8 mouse cellular contexts compared by ENCODE assay signal in the genomic region with DNA sequence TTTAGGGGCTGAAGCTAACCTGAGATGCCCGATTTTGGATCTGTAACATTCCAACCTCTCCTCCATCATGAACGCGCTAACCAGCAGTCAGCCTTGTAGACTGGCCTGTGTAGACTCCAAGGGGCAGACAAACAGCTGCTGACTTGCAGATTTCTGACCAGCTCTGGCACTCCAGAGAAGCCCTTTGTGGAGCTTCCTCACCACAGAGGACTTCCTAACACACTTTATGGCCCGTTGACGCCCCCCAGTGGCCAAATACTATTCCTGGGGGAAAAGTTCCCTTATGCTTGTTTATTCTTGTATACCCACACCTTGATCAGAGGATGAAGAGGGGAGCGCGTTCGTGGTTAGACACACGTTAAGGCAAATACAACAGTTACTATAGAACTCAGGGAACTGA. TPM values are rescaled to one million over a fixed set of nuclear protein-coding genes. Genes with fewer than 3 reads are reported as not detected.
A peak's percentile ranks its signal among the peaks of the same experiment; 100 is the strongest.
DNase-seq lines count a peak whose midpoint lies in the region; ATAC-seq and TF ChIP-seq lines count a peak whose summit lies in the region.

No protein-coding gene starts in this region.

- H3K4me1 ChIP-seq in liver, adult 2 months (ENCODE audit: control insufficient read depth, insufficient read depth, low read length): no peaks in the 10 kb centered on the region
- H3K4me1 ChIP-seq in intestine, embryonic 15.5 days (replicated peaks): no peaks in the 10 kb centered on the region

- no peaks in the 10 kb centered on the region for H3K27me3 ChIP-seq in liver, adult 2 months (ENCODE audit: control insufficient read depth, insufficient read depth, low read length)
- H3K27me3 ChIP-seq in intestine, embryonic 15.5 days (replicated peaks): no peaks in the 10 kb centered on the region

- peak; percentile 55 for TF ChIP-seq CTCF in liver, adult 2 months (IDR thresholded peaks at IDR 0.05; ENCODE audit: low read depth, low read length)

- ATAC-seq in intestine, embryonic 15.5 days: no peak

- peak; percentile 36 to 55 for DNase-seq in left cerebral cortex, adult 18-20 months (ENCODE audit: low spot score in 2 of 2)
- no peak for DNase-seq in left cerebral cortex, adult 11 months (ENCODE audit: low spot score)
- DNase-seq in Muller cell, postnatal 12 days (ENCODE audit: inconsistent ontology term): peak; percentile 31
- DNase-seq in cerebellum, postnatal 10 days: peak; percentile 35 to 43
- DNase-seq in heart, postnatal 4 days: peak; percentile 58
- peak; percentile 66 for DNase-seq in liver, adult 2 months (ENCODE audit: extremely low read depth, low read depth, low spot score)
- peak; percentile 62 for DNase-seq in retina, embryonic 14.5 days (ENCODE audit: low spot score)

- 48% methylated on average over 9 of the region's 9 CpGs for WGBS in liver, adult 2 months
- 60% methylated on average over 9 of the region's 9 CpGs for whole genome bisulfite sequencing in intestine, embryonic 15.5 days

- TF ChIP-seq POLR2A in liver, adult 2 months (IDR thresholded peaks at IDR 0.05; ENCODE audit: extremely low read depth, insufficient read depth, low read length): no peak

- no peaks in the 10 kb centered on the region for H3K79me2 ChIP-seq in liver, adult 2 months (ENCODE audit: control insufficient read depth, insufficient read depth, low read length)

- H3K4me3 ChIP-seq in liver, adult 2 months (ENCODE audit: insufficient read depth, low read depth, low read length): no peak overlapping the region
- no peak overlapping the region for H3K4me3 ChIP-seq in intestine, embryonic 15.5 days (replicated peaks)

- no peak overlapping the region for H3K27ac ChIP-seq in liver, adult 2 months (replicated peaks; ENCODE audit: insufficient read depth, low read depth, low read length)
- no peak overlapping the region for H3K27ac ChIP-seq in intestine, embryonic 15.5 days

- H3K9me3 ChIP-seq in intestine, embryonic 15.5 days: no peaks in the 10 kb centered on the region

- H3K9ac ChIP-seq in liver, adult 2 months (ENCODE audit: low read depth, low read length): no peak overlapping the region
- H3K9ac ChIP-seq in intestine, embryonic 15.5 days: no peak overlapping the region

- H3K4me2 ChIP-seq in intestine, embryonic 15.5 days (replicated peaks): no peak overlapping the region

- H3K36me3 ChIP-seq in liver, adult 2 months (ENCODE audit: control insufficient read depth, insufficient read depth, low read length): no peaks in the 10 kb centered on the region
- H3K36me3 ChIP-seq in intestine, embryonic 15.5 days: no peaks in the 10 kb centered on the region

RNA-seq across cellular contexts. Expression of a gene that starts 12.8 kb away (rescaled TPM):
- total RNA-seq in left cerebral cortex, adult 18-20 months (2021): 10 to 100 TPM; 19.1 to 21.2 TPM
- 10 to 100 TPM; 21.0 to 21.1 TPM for total RNA-seq in heart, postnatal 4 days (2021)
- total RNA-seq in liver, adult 2 months (2014; rRNA removed): 7.7 and 8.6 TPM in 2 replicates
- 1.3 and 1.6 TPM in 2 replicates for polyA plus RNA-seq in liver, adult 2 months (2012; rRNA removed)
- 4.2 and 4.9 TPM in 2 replicates for polyA plus RNA-seq in intestine, embryonic 15.5 days (2015; fragmentation: Nextera tagmentation; extraction: Ambion mirVana)
